Mouse (Mus musculus): ENCODE measurements at regions not wholly inside any gene's neighbourhood (a gene's known extent, or its start where the extent isn't known, plus 50 kb on each side); places are given as distances from the start of the nearest gene placed in this dataset.

DNA sequence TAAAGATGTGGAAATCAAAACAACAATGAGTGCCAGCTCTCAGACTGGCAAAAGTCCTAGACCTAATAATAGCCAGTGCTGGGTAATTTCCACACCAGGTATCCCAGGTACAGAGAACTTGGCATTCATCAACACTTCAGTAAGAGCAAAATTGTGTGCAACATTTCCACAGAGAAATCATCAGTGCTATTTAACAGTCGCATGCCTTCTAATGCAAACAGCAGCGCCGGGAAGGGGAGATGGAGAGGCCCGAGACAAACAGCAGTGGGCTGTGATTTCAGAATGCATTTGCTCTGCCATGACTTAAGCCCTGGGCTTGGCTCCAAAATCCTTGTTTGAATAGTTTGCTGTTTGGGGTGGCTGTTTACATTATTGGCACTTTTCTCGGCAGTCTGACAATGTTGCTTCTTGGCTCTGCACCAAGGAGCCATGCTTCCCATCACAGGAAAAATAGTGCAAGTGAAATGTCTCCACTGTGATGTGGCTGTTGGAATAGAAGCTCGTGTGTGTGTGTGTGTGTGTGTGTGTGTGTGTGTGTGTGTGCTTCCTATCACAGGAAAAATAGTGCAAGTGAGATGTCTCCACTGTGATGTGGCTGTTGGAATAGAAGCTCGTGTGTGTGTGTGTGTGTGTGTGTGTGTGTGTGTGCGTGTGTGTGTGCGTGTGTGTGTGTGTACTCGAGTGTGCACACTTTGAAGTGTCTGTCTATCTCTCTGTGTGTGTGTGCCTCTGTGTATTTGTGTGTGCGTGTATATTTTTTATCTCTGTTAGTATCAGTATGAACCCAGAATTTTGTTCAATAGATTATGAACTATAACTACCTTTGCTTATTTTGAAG lies 190.1 kb upstream of the Cdyl start:
- Histone ChIP-seq H3K4me2 (ENCODE audit: low read depth, low read length) (no peak overlapping the region), H3K9ac (ENCODE audit: low read depth, low read length) (no peak overlapping the region), H3K9me3 (ENCODE audit: control insufficient read depth, low read length) (no peaks in the 10 kb centered on the region), H3K27ac (replicated peaks; ENCODE audit: low read depth, low read length) (no peak overlapping the region), H3K4me1 (ENCODE audit: control insufficient read depth, insufficient read depth, low read length) (no peaks in the 10 kb centered on the region), H3K4me3 (ENCODE audit: low read depth, low read length) (no peak overlapping the region), H3K36me3 (ENCODE audit: control insufficient read depth, insufficient read depth, low read length) (no peaks in the 10 kb centered on the region), H3K27me3 (replicated peaks; ENCODE audit: control insufficient read depth, insufficient read depth, low read length) (no peaks in the 10 kb centered on the region)
- peak; percentile 96 for DNase-seq (ENCODE audit: low spot score)
- WGBS, result 51% methylated on average over 11 of the region's 11 CpGs
- ATAC-seq (ENCODE audit: low read depth), result peak; percentile 68

GRCm38 (mm10) chr13:35478226-35478625 lies 181.4 kb upstream of the Cdyl start:
- no peaks in the 10 kb centered on the region for H3K36me3 ChIP-seq (ENCODE audit: control insufficient read depth, insufficient read depth, low read length)
- WGBS, result 81% methylated on average over 2 of the region's 2 CpGs
- H3K27ac ChIP-seq (replicated peaks; ENCODE audit: low read depth, low read length), result no peak overlapping the region
- DNase-seq (ENCODE audit: low spot score) (no peak), ATAC-seq (ENCODE audit: low read depth) (no peak)
- no peak overlapping the region for H3K4me3 ChIP-seq (ENCODE audit: low read depth, low read length)
- no peak overlapping the region for H3K9ac ChIP-seq (ENCODE audit: low read depth, low read length)
- H3K4me2 ChIP-seq (ENCODE audit: low read depth, low read length), result no peak overlapping the region
- no peaks in the 10 kb centered on the region for H3K9me3 ChIP-seq (ENCODE audit: control insufficient read depth, low read length)
- H3K4me1 ChIP-seq (ENCODE audit: control insufficient read depth, insufficient read depth, low read length), result no peaks in the 10 kb centered on the region
- H3K27me3 ChIP-seq (replicated peaks; ENCODE audit: control insufficient read depth, insufficient read depth, low read length), result no peaks in the 10 kb centered on the region

- no peak overlapping the region for H3K27ac ChIP-seq (replicated peaks; ENCODE audit: low read depth, low read length)
- H3K4me1 ChIP-seq (ENCODE audit: control insufficient read depth, insufficient read depth, low read length), result peaks cover 3% of the 10 kb centered on the region; the same call in 1 of the 2 replicates
- H3K27me3 ChIP-seq (replicated peaks; ENCODE audit: control insufficient read depth, insufficient read depth, low read length), result no peaks in the 10 kb centered on the region
- ATAC-seq (ENCODE audit: low read depth) (no peak), DNase-seq (ENCODE audit: low spot score) (no peak)
- H3K4me2 ChIP-seq (ENCODE audit: low read depth, low read length), result no peak overlapping the region
- H3K9me3 ChIP-seq (ENCODE audit: control insufficient read depth, low read length), result no peaks in the 10 kb centered on the region
- H3K4me3 ChIP-seq (ENCODE audit: low read depth, low read length), result no peak overlapping the region
- H3K36me3 ChIP-seq (ENCODE audit: control insufficient read depth, insufficient read depth, low read length), result no peaks in the 10 kb centered on the region
- WGBS, result 89% methylated on average over 4 of the region's 4 CpGs
- H3K9ac ChIP-seq (ENCODE audit: low read depth, low read length), result no peak overlapping the region
Measured at GRCm38 (mm10) chr13:35482340-35482739, 177.3 kb upstream of the Cdyl start.

GRCm38 (mm10) chr13:35486125-35486524 lies 173.5 kb upstream of the Cdyl start:
- Histone ChIP-seq H3K4me2 (ENCODE audit: low read depth, low read length) (no peak overlapping the region), H3K4me3 (ENCODE audit: low read depth, low read length) (no peak overlapping the region), H3K9me3 (ENCODE audit: control insufficient read depth, low read length) (0 out of 2 replicates have a peak, but pooled peaks cover 7% of the 10 kb centered on the region), H3K27ac (replicated peaks; ENCODE audit: low read depth, low read length) (no peak overlapping the region), H3K36me3 (ENCODE audit: control insufficient read depth, insufficient read depth, low read length) (no peaks in the 10 kb centered on the region), H3K4me1 (ENCODE audit: control insufficient read depth, insufficient read depth, low read length) (peaks cover 3% of the 10 kb centered on the region; the same call in 1 of the 2 replicates), H3K9ac (ENCODE audit: low read depth, low read length) (no peak overlapping the region), H3K27me3 (replicated peaks; ENCODE audit: control insufficient read depth, insufficient read depth, low read length) (no peaks in the 10 kb centered on the region)
- peak; percentile 87 for DNase-seq (ENCODE audit: low spot score)
- peak; percentile 94 for ATAC-seq (ENCODE audit: low read depth)
- 72% methylated on average over 4 of the region's 4 CpGs for WGBS

DNA sequence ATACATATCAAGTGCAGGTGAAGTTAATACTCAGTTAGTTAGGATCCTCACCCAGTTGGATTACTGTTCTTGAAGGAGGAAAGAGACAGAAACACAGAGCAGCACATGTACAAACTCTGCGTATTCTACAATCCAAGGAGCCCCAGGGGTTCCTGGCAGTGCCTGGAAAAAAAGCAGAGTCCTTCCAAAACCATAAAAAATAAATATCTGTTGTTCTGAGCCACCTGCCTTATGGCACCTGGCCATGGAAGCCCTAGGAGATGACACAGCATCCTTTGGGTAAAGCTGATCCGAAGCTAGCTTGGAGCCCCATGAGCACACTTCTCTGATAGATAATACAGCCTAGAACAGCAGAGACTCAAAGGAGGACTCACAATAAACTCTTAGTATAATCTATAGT lies 159.9 kb upstream of the Cdyl start:
- DNase-seq (ENCODE audit: low spot score), result no peak
- no peak overlapping the region for H3K27ac ChIP-seq (replicated peaks; ENCODE audit: low read depth, low read length)
- no peaks in the 10 kb centered on the region for H3K36me3 ChIP-seq (ENCODE audit: control insufficient read depth, insufficient read depth, low read length)
- H3K4me3 ChIP-seq (ENCODE audit: low read depth, low read length), result no peak overlapping the region
- H3K9ac ChIP-seq (ENCODE audit: low read depth, low read length), result no peak overlapping the region
- WGBS, result 81% methylated on average over 2 of the region's 2 CpGs
- H3K27me3 ChIP-seq (replicated peaks; ENCODE audit: control insufficient read depth, insufficient read depth, low read length), result no peaks in the 10 kb centered on the region
- peaks cover 7% of the 10 kb centered on the region for H3K4me1 ChIP-seq (ENCODE audit: control insufficient read depth, insufficient read depth, low read length)
- H3K9me3 ChIP-seq (ENCODE audit: control insufficient read depth, low read length), result no peaks in the 10 kb centered on the region
- ATAC-seq (ENCODE audit: low read depth), result no peak
- H3K4me2 ChIP-seq (ENCODE audit: low read depth, low read length), result no peak overlapping the region

GRCm38 (mm10) chr13:35500891-35501290 lies 158.7 kb upstream of the Cdyl start:
- H3K36me3 ChIP-seq (ENCODE audit: control insufficient read depth, insufficient read depth, low read length), result no peaks in the 10 kb centered on the region
- no peaks in the 10 kb centered on the region for H3K9me3 ChIP-seq (ENCODE audit: control insufficient read depth, low read length)
- H3K9ac ChIP-seq (ENCODE audit: low read depth, low read length), result no peak overlapping the region
- peaks cover 7% of the 10 kb centered on the region for H3K4me1 ChIP-seq (ENCODE audit: control insufficient read depth, insufficient read depth, low read length)
- no peak overlapping the region; the same call in 1 of the 2 replicates for H3K27ac ChIP-seq (replicated peaks; ENCODE audit: low read depth, low read length)
- DNase-seq (ENCODE audit: low spot score) (peak; percentile 16), ATAC-seq (ENCODE audit: low read depth) (peak; percentile 38; the same call in 1 of the 2 replicates)
- no peak overlapping the region for H3K4me2 ChIP-seq (ENCODE audit: low read depth, low read length)
- WGBS, result 38% methylated on average over 5 of the region's 5 CpGs
- H3K4me3 ChIP-seq (ENCODE audit: low read depth, low read length), result no peak overlapping the region
- H3K27me3 ChIP-seq (replicated peaks; ENCODE audit: control insufficient read depth, insufficient read depth, low read length), result no peaks in the 10 kb centered on the region

DNA sequence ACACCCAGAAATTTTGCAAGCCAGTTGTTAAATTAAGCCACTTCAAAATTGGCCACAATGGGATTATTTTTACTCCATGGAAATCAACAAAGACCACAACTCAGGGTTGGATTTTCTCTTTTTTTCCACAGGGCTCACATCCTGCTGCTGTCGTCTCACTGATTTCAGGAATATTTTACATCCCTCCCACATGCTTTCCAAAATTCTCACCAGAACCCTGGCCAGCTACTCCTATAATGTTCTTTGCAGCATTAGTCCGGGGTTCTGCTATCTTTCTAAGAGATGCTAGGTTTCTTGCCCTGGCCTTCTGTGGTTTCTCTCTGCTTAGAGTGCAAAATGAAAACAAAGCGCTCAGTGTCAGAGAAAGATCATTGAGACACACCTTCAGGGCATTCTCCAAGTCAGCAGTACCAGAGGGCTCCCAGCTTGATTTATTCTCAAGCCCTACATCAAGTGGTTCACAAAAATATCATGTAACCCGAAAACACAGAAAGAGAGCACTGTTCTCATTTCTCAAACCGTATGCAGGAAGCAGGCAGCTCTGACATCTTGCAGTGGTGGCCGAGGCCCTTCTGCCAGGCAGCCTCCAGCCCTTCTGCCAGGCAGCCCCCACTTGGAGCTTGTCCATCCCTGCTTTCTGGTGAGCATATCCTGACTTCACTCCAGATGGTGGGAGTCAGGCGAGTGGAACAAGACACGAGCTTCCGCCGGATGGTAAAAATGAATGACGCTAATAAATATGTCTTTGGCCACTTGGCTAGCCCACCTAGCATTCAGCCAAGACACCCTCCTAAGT lies 158.1 kb upstream of the Cdyl start:
- peaks cover 7% of the 10 kb centered on the region for H3K4me1 ChIP-seq (ENCODE audit: control insufficient read depth, insufficient read depth, low read length)
- peak overlapping the region; percentile 44 for H3K27ac ChIP-seq (replicated peaks; ENCODE audit: low read depth, low read length)
- H3K4me2 ChIP-seq (ENCODE audit: low read depth, low read length), result peak overlapping the region; percentile 10
- no peak overlapping the region for H3K4me3 ChIP-seq (ENCODE audit: low read depth, low read length)
- H3K36me3 ChIP-seq (ENCODE audit: control insufficient read depth, insufficient read depth, low read length), result no peaks in the 10 kb centered on the region
- 27% methylated on average over 11 of the region's 11 CpGs for WGBS
- no peak overlapping the region for H3K9ac ChIP-seq (ENCODE audit: low read depth, low read length)
- DNase-seq (ENCODE audit: low spot score), result peak; percentile 45
- no peaks in the 10 kb centered on the region for H3K27me3 ChIP-seq (replicated peaks; ENCODE audit: control insufficient read depth, insufficient read depth, low read length)
- no peaks in the 10 kb centered on the region for H3K9me3 ChIP-seq (ENCODE audit: control insufficient read depth, low read length)
- peak; percentile 62 for ATAC-seq (ENCODE audit: low read depth)

DNA sequence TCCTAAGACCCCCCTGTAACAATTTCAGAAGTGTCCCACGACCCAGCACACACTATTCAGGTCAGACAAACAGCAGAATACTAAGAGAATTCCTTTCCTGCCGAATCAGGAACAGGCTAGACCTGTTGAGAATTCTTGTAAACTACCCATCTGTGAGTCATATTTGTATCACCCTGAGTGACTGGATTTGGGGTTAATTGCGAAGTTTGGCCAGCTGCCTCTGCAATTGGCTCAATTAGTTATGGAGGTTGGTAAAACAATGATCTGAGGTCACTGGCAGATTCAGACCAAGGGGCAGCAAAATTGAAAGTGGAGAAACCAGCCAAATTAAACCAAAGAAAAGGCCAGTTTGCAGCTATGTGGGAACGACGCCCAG lies 157.5 kb upstream of the Cdyl start:
- DNase-seq (ENCODE audit: low spot score), result peak; percentile 24
- H3K9me3 ChIP-seq (ENCODE audit: control insufficient read depth, low read length), result no peaks in the 10 kb centered on the region
- peak overlapping the region; percentile 10 for H3K4me2 ChIP-seq (ENCODE audit: low read depth, low read length)
- H3K4me1 ChIP-seq (ENCODE audit: control insufficient read depth, insufficient read depth, low read length), result peaks cover 7% of the 10 kb centered on the region
- no peak overlapping the region for H3K4me3 ChIP-seq (ENCODE audit: low read depth, low read length)
- no peaks in the 10 kb centered on the region for H3K36me3 ChIP-seq (ENCODE audit: control insufficient read depth, insufficient read depth, low read length)
- ATAC-seq (ENCODE audit: low read depth), result peak; percentile 39
- H3K27me3 ChIP-seq (replicated peaks; ENCODE audit: control insufficient read depth, insufficient read depth, low read length), result no peaks in the 10 kb centered on the region
- 33% methylated on average over 5 of the region's 5 CpGs for WGBS
- no peak overlapping the region for H3K9ac ChIP-seq (ENCODE audit: low read depth, low read length)
- peak overlapping the region; percentile 44; the same call in 1 of the 2 replicates for H3K27ac ChIP-seq (replicated peaks; ENCODE audit: low read depth, low read length)
